Mouse (Mus musculus) liver, postnatal 0 days (tissue): Measurements from ENCODE around the gene Fbxl5. TPM values are rescaled to one million over a fixed set of nuclear protein-coding genes. Genes with fewer than 3 reads are reported as not detected.

ENCODE experiments used
- ATAC-seq: fragments of 200-750 bp; cut with Nextera tagmentation; 2 replicates; pipeline ENCODE4 v1.8.0; 2017; ENCODE audit warnings: mild to moderate bottlenecking, moderate library complexity
- DNase-seq: peaks from one replicate; pipeline ENCODE4 v3.0.0-alpha.2; 2016
- H3K27ac ChIP-seq: fragments of 300-500 bp; sonication (generic); 2 replicates; pipeline ENCODE4 v1.5.1; 2014; ENCODE audit warnings: antibody characterized with exemption, moderate library complexity, mild to moderate bottlenecking, low read depth
- H3K27me3 ChIP-seq: fragments of 300-500 bp; sonication (generic); 2 replicates; pipeline ENCODE4 v1.6.1; 2014; ENCODE audit warnings: low read length, control low read depth, mixed read lengths; ENCODE audit not compliant: insufficient read depth
- H3K36me3 ChIP-seq: fragments of 300-500 bp; sonication (generic); replicated peaks from 2 replicates; pipeline ENCODE4 v1.6.1; 2014; ENCODE audit warnings: mild to moderate bottlenecking, control low read depth, low read length, moderate library complexity, mixed read lengths; ENCODE audit not compliant: insufficient read depth
- H3K4me1 ChIP-seq: fragments of 300-500 bp; sonication (generic); 2 replicates; pipeline ENCODE4 v1.6.1; 2014; ENCODE audit warnings: antibody characterized with exemption, mild to moderate bottlenecking, control low read depth; ENCODE audit not compliant: insufficient read depth
- H3K4me2 ChIP-seq: fragments of 300-500 bp; sonication (generic); 2 replicates; pipeline ENCODE4 v1.6.1; 2014; ENCODE audit warnings: low read depth, mild to moderate bottlenecking, low read length, moderate library complexity, mixed read lengths
- H3K4me3 ChIP-seq: fragments of 300-500 bp; sonication (generic); 2 replicates; pipeline ENCODE4 v1.5.1; 2014; ENCODE audit warnings: low read depth, low read length
- H3K9ac ChIP-seq: fragments of 300-500 bp; sonication (generic); replicated peaks from 2 replicates; pipeline ENCODE4 v1.6.1; 2014; ENCODE audit warnings: mild to moderate bottlenecking, moderate library complexity
- H3K9me3 ChIP-seq: fragments of 300-500 bp; sonication (generic); 2 replicates; pipeline ENCODE4 v1.6.1; 2016; ENCODE audit warnings: mild to moderate bottlenecking, control low read depth, low read length, mixed read lengths
- CTCF ChIP-seq: sonication (generic); IDR thresholded peaks from 2 replicates; pipeline ENCODE4 v1.5.1; 2016; ENCODE audit warnings: antibody characterized with exemption, low read depth
- EP300 ChIP-seq: IDR thresholded peaks from 2 replicates; pipeline ENCODE4 v1.6.1; 2016; ENCODE audit warnings: antibody characterized with exemption, low read depth, mild to moderate bottlenecking
- WGBS: fragments of 180-500 bp; shearing (Covaris S2); extraction: QIAGEN DNeasy Blood & Tissue Kit; methylation state at CpG from one replicate; pipeline ENCODE4 v1.1.7; 2014; ENCODE audit not compliant: insufficient replicate concordance; 5-methylcytosine and 5-hydroxymethylcytosine counted together
- polyA plus RNA-seq: library from polyadenylated mRNA; unstranded; fragments of >200 nt; fragmentation: Nextera tagmentation; extraction: Ambion mirVana; gene quantifications from 2 replicates; pipeline ENCODE4 v1.2.1, GENCODE M21; 2015

Gene Fbxl5
- polyA plus RNA-seq, 1 experiment from 2014 or later, result 15.9 TPM

DNA sequence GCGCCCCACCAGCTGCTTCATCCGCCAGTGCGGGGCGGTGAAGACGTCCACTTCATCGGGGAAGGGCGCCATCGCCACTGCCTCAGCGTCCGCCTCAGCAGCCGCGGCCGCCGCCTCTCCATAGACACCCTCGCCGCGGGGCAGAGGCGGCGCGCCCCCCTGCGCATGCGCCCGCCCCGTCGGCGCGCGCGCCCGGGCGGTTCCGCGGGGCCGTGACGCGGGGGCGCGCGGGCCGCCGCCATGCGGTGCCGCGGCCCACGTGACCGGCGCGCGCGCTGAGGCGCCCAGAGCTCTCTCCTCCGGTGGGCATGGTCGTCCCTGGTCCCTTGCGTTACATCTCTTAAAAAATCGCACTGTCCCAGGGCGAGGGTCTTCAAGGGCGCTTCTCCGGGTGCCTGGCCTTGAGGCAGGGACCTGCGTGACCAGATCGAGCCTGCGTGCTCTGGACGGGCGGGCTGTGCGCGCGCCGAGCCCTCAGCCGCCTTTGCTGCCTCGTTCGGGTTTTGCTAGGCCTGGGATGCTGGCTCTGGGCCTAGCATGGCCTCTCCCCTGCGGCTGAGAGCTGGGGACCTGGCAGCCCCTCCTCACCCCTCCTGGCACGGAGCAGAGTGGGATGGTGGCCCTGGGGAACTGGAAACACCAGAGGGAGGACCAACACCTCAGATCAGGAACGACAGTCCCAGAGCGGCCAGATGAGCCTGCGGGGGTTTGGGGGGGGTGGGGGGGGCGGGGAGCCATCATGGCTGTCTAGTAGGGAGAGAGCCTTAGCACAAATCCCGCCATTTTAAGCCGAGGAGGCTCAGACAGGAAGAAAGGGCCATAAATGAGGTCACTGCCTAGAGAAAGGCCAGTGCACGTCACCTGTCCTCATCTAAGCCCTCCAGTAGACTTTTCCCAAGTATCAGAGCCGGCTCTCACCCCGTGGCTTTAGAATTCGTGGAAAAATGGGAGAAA is 39.2 kb downstream of the Fbxl5 start:
- H3K9me3 ChIP-seq, result no peaks in the 10 kb centered on the region
- peak overlapping the region; percentile 96 for H3K27ac ChIP-seq
- no peaks in the 10 kb centered on the region for H3K27me3 ChIP-seq
- TF ChIP-seq EP300 (no peak), CTCF (no peak)
- H3K9ac ChIP-seq, result peak overlapping the region; percentile 94
- no peaks in the 10 kb centered on the region for H3K36me3 ChIP-seq
- ATAC-seq (peak; percentile 92), DNase-seq (peak; percentile 84)
- H3K4me1 ChIP-seq, result peaks cover 20% of the 10 kb centered on the region
- H3K4me2 ChIP-seq, result peak overlapping the region; percentile 90
- H3K4me3 ChIP-seq, result peak overlapping the region; percentile 90
- WGBS, result 5% methylated on average over 78 of the region's 82 CpGs

DNA sequence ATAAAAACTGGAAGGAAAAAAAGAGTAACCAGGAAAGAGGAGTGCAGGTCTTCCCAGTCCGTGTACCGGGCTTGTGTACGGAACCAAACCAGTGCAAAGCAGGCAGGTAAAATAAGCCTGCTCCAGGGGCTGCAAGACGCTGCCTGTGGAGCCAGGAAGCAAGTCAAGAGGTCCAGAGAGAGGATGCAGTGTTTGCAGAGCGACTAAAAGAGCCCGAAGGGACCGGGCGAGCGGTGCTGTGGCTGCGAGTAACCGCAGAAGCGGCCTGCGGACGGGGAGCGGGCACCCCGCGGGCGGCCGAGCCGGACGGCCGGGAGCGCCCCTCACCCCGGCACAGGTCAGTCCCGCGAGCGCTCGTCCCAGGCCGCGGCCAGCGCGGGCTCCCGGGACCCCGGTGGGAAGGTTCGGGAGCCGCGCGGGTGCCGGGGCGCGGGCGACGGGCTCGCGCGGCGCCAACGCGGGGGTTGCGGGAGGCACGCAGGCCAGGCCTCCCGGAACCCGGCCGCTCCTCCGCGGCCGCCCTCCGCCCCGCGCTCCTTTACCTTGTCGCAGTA is 39.9 kb downstream of the Fbxl5 start:
- no peaks in the 10 kb centered on the region for H3K27me3 ChIP-seq
- H3K36me3 ChIP-seq, result no peaks in the 10 kb centered on the region
- peak overlapping the region; percentile 90 for H3K4me2 ChIP-seq
- H3K4me1 ChIP-seq, result peaks cover 23% of the 10 kb centered on the region
- peak overlapping the region; percentile 94 for H3K9ac ChIP-seq
- H3K4me3 ChIP-seq, result peak overlapping the region; percentile 90
- under 1% methylated on average over 47 of the region's 61 CpGs for WGBS
- peak overlapping the region; percentile 96 for H3K27ac ChIP-seq
- peak; percentile 56 for DNase-seq
- peak; percentile 63 for ATAC-seq
- H3K9me3 ChIP-seq, result no peaks in the 10 kb centered on the region
- TF ChIP-seq EP300 (no peak), CTCF (no peak)

DNA sequence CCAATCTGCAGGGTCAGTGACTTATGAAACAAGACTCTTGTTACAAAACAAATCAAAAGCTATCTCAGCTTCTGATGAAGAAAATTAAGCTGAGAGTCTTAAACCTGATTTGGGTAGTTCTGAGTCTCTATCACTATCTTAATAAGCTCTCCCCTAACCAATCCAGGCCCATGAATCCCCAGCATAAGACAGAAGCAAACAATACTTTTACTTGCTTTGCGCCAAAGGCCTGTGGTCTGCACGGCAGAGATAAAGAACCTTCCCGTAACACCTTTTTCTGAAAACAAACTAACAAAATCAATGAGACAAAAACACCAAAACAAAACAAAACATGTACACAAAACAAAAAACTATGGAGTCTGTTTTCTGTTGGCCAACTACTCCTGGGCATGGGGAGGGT is 42.9 kb downstream of the Fbxl5 start:
- Histone ChIP-seq H3K9ac (no peak overlapping the region), H3K27me3 (no peaks in the 10 kb centered on the region), H3K9me3 (no peaks in the 10 kb centered on the region), H3K4me3 (no peak overlapping the region), H3K4me1 (peaks cover 27% of the 10 kb centered on the region), H3K36me3 (no peaks in the 10 kb centered on the region), H3K27ac (no peak overlapping the region), H3K4me2 (no peak overlapping the region)
- WGBS, result 59% methylated on average over 3 of the region's 3 CpGs
- DNase-seq (no peak), ATAC-seq (no peak)
- TF ChIP-seq CTCF (no peak), EP300 (no peak)

DNA sequence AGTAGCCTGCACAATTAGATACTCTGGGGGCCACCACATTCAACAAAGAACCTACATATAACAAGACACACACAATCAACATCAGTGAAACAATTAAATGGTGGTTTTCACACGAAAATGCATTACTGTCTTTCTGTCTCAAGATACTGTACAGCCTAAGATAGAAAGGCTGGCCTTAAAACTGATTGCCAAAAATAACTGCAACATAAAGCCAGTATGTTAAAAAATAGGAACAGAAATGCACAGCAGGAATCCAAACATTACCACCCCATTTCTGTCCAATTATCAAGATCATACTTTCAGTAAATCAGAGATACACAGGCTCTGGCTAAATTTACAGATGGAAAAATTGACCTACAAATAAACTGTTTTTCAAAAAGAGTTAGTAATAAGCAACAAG is 44.4 kb downstream of the Fbxl5 start:
- no peak for DNase-seq
- H3K27ac ChIP-seq, result no peak overlapping the region
- no peaks in the 10 kb centered on the region for H3K9me3 ChIP-seq
- no peaks in the 10 kb centered on the region; the same call in 1 of the 2 replicates for H3K36me3 ChIP-seq
- H3K9ac ChIP-seq, result no peak overlapping the region
- no peak overlapping the region for H3K4me2 ChIP-seq
- H3K27me3 ChIP-seq, result no peaks in the 10 kb centered on the region
- peaks cover 18% of the 10 kb centered on the region; the same call in 1 of the 2 replicates for H3K4me1 ChIP-seq
- H3K4me3 ChIP-seq, result no peak overlapping the region
- no peak for ATAC-seq
- TF ChIP-seq EP300 (no peak), CTCF (no peak)
- WGBS, result 47% methylated on average over 1 of the region's 1 CpGs

DNA sequence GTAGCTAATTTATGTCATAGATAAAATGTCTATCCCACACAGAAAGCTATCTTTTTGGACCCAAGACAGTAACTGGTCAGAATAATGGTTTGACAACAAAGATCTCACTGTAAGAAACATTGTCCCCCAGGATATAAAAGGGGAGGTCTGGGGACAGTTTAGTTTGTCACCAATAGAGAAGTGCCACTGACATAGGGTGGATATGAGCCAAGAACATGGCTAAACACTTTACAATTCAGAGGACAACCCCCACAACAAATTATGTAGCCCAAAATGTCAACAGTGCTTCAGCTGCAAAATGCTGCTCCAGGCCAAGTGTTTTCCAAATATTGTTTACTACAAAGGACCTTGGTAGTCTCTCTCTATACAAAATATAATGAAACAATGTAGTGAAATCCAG is 45.0 kb downstream of the Fbxl5 start:
- Histone ChIP-seq H3K4me2 (no peak overlapping the region), H3K4me3 (no peak overlapping the region), H3K9ac (no peak overlapping the region), H3K36me3 (no peaks in the 10 kb centered on the region; the same call in 1 of the 2 replicates), H3K4me1 (peaks cover 18% of the 10 kb centered on the region; the same call in 1 of the 2 replicates), H3K27ac (no peak overlapping the region), H3K9me3 (no peaks in the 10 kb centered on the region), H3K27me3 (no peaks in the 10 kb centered on the region)
- no peak for ATAC-seq
- no peak for TF ChIP-seq EP300
- TF ChIP-seq CTCF, result no peak
- DNase-seq, result no peak

DNA sequence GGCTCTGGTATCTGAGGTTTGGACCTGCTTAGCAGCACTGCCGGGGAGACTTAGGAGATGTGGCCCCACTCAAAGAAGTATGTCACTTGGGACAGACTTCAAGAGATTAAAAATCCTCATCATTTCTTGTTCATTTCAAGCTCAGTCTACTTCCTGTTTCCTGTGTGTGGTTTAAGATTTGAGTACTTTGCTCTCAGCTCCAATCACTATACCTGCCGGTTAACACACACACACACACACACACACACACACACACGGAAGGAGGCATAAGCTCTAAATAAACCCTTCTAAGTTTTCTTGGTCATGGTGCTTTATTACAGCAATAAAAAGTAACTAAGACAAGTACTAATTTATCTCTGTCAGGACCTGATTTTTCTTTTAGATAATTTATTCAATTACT is 49.9 kb downstream of the Fbxl5 start:
- WGBS, result 66% methylated on average over 3 of the region's 3 CpGs
- H3K9me3 ChIP-seq, result no peaks in the 10 kb centered on the region
- no peaks in the 10 kb centered on the region for H3K27me3 ChIP-seq
- H3K36me3 ChIP-seq, result peaks cover 22% of the 10 kb centered on the region
- ATAC-seq (no peak), DNase-seq (no peak)
- no peak overlapping the region for H3K4me2 ChIP-seq
- TF ChIP-seq EP300, result no peak
- no peak for TF ChIP-seq CTCF
- H3K4me1 ChIP-seq, result 0 out of 2 replicates have a peak, but pooled peaks cover 5% of the 10 kb centered on the region
- H3K4me3 ChIP-seq, result no peak overlapping the region
- H3K27ac ChIP-seq, result no peak overlapping the region
- H3K9ac ChIP-seq, result no peak overlapping the region
